Comparison of ENCODE assay signal across 8 mouse cellular contexts in the genomic region with DNA sequence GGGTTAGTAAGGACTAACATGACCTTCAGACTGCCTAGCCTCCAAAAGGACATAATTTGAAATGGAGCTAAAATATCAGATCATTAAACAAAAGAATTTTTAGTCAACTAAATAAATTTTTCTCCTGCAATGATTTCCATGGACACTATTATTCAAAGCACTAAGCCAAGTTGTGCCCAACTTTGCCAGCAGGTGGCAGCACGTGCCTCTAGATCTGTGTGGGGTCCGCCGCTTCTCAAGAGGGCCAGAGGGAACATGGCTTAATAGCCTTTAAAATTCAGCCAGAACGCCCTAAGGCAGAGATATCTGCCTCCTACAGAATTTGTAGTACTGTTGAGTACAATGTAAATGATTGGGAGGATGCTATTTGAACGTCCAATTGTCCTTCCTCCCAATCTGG.
DNase-seq lines count a peak whose midpoint lies in the region; ATAC-seq and TF ChIP-seq lines count a peak whose summit lies in the region.

No protein-coding gene starts in this region.

- H3K9me3 ChIP-seq in liver, embryonic 14.5 days (ENCODE audit: control insufficient read depth, low read length) = no peaks in the 10 kb centered on the region
- H3K9me3 ChIP-seq in neural tube, embryonic 14.5 days (ENCODE audit: control insufficient read depth, low read length) = no peaks in the 10 kb centered on the region

- DNase-seq in 3T3-L1 (ENCODE audit: low read depth, low spot score) (peak; percentile 72), NIH3T3 (ENCODE audit: low read depth) (peak; percentile 76)
- DNase-seq in cerebellum, postnatal 36 days = peak; percentile 86 to 90
- peak; percentile 18 for DNase-seq in gastrocnemius, postnatal 25 days
- peak; percentile 46 to 81 for DNase-seq in kidney, postnatal 25 days
- DNase-seq in liver, embryonic 14.5 days (ENCODE audit: low read depth in 3 of 3, low spot score in 3 of 3) = peak in 2 of 3 experiments; percentile 19 to 22
- DNase-seq in testis, postnatal 14 days (ENCODE audit: low spot score) = peak; percentile 27

- no peak for ATAC-seq in liver, embryonic 14.5 days (ENCODE audit: insufficient read depth)
- ATAC-seq in neural tube, embryonic 14.5 days (ENCODE audit: low read depth) = peak; percentile 68

- no peak for TF ChIP-seq EP300 in liver, embryonic 14.5 days (IDR thresholded peaks at IDR 0.05; ENCODE audit: low read depth)

- no peak overlapping the region for H3K4me3 ChIP-seq in liver, embryonic 14.5 days (ENCODE audit: insufficient read depth in 1 of 2, low read depth in 2 of 2, low read length in 2 of 2)
- H3K4me3 ChIP-seq in neural tube, embryonic 14.5 days (ENCODE audit: low read depth, low read length) = no peak overlapping the region

- H3K36me3 ChIP-seq in liver, embryonic 14.5 days (replicated peaks; ENCODE audit: control insufficient read depth, insufficient read depth, low read depth) = no peaks in the 10 kb centered on the region
- no peaks in the 10 kb centered on the region for H3K36me3 ChIP-seq in neural tube, embryonic 14.5 days (ENCODE audit: control insufficient read depth, insufficient read depth, low read length)

- H3K9ac ChIP-seq in liver, embryonic 14.5 days (replicated peaks) = no peak overlapping the region
- no peak overlapping the region for H3K9ac ChIP-seq in neural tube, embryonic 14.5 days (replicated peaks; ENCODE audit: low read depth, low read length)

- WGBS in liver, embryonic 14.5 days (ENCODE audit: insufficient replicate concordance) = 7% methylated on average over 5 of the region's 5 CpGs
- WGBS in neural tube, embryonic 14.5 days = 12% methylated on average over 5 of the region's 5 CpGs

- H3K4me2 ChIP-seq in liver, embryonic 14.5 days (ENCODE audit: low read depth) = no peak overlapping the region
- no peak overlapping the region for H3K4me2 ChIP-seq in neural tube, embryonic 14.5 days (ENCODE audit: low read depth, low read length)

- no peak overlapping the region for H3K27ac ChIP-seq in liver, embryonic 14.5 days
- H3K27ac ChIP-seq in neural tube, embryonic 14.5 days (ENCODE audit: low read depth, low read length) = no peak overlapping the region

- TF ChIP-seq CTCF in liver, embryonic 14.5 days (IDR thresholded peaks at IDR 0.05; ENCODE audit: low read depth) = peak; percentile 74

- no peaks in the 10 kb centered on the region for H3K27me3 ChIP-seq in liver, embryonic 14.5 days (ENCODE audit: control insufficient read depth, insufficient read depth, low read length)
- no peaks in the 10 kb centered on the region for H3K27me3 ChIP-seq in neural tube, embryonic 14.5 days (ENCODE audit: control insufficient read depth, insufficient read depth, low read length)

- H3K4me1 ChIP-seq in liver, embryonic 14.5 days (replicated peaks; ENCODE audit: control insufficient read depth in 2 of 2, insufficient read depth in 2 of 2, low read length in 1 of 2) = peaks cover 0 to 3% of the 10 kb centered on the region in 2 experiments; a peak in 1 of 4 replicates
- H3K4me1 ChIP-seq in neural tube, embryonic 14.5 days (ENCODE audit: control insufficient read depth, insufficient read depth, low read length) = no peaks in the 10 kb centered on the region

Comparison
In these comparisons a context has a peak if more than half of its experiments do, and no peak if none do; other contexts are left out.
1. DNase-seq: peak in every context shown above with its lines; median percentile 88 in cerebellum, postnatal 36 days; 76 in NIH3T3; 72 in 3T3-L1; 64 in kidney, postnatal 25 days; 27 in testis, postnatal 14 days; 20 in liver, embryonic 14.5 days; 18 in gastrocnemius, postnatal 25 days.